Mouse (Mus musculus): ENCODE measurements around the gene Xrcc1. TPM values are rescaled to one million over a fixed set of nuclear protein-coding genes. Genes with fewer than 3 reads are reported as not detected.

The Xrcc1 gene
- 10 to 100 TPM; 27.4 to 33.8 TPM for total RNA-seq (2023)

DNA sequence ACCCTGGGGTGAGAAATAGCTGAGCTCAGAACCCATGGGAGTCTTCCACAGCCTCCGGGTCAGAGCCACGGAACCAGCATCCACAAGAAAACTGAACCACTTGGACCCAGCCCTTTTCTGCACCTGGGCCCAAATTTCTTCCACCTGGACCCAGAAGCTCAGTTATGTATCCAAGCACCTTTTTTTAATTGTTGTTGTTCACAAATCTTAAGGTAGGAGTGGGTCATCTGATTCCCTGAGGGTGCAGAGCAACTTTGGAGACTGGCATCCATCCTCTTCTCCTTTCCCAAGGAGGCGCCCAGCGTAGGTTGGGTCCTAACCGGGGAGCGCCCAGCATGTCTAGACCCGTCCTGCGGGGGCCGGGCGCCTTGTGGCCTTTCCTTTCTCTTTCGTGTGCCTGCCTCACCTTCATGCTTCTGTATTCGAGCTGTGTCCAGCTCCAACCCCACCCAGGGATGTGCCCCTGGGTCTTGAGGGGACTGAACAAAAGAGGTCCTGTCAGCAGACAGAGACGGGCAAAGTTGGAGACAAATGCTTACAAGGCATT is at the start of gene Xrcc1, which contains the start of gene Pinlyp:
Xrcc1 (plus strand) TSS at position 222 of the 547 bp plus-strand sequence.
Pinlyp (minus strand) TSS at position 51 of the 547 bp plus-strand sequence.

DNA sequence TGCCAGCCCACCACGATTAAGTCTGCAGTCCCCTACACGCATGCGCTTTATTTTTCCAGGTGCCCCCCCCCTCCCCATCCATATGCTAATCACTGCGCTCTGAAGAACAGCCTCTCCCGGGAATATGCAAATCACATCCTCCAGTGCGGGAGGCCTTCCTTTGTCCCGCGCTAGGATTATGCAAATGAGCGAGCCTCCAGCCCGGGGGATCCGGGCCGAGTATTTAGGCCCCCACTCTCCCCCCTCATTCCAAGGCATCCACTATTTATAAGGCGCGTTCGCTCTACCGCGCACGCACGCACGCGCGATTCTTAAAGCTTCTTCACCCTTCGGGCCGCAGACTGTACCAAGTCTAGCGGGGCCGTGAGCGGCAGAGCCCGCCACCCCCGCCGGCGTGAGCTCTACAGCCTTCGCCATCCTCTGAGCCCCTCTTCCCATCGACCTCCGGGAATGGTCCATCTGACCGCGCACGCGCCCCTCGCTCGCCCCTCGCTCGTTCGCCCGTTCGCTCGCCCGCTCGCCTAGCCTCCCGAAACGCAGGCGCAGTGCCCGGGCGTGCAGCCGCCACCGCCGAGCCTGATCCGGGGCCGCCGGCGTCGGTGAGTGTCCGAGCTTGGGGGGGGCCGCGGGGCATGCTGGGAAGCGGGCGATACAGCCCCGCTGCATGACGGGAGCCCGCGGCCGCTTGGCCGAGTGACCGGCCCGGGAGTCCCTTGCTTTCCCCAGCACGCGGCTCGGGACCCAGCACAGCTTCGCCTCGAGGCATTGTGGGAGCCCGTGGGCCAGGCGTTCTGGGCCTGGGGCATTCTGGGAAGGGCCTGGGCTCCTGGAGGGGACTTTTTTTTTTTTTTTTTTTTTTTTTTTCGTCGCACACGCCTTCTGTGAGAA is 39.0 kb upstream of the Xrcc1 start, which contains the start of gene Zfp428:
Zfp428 (plus strand) TSS at position 169 of the 888 bp plus-strand sequence.

DNA sequence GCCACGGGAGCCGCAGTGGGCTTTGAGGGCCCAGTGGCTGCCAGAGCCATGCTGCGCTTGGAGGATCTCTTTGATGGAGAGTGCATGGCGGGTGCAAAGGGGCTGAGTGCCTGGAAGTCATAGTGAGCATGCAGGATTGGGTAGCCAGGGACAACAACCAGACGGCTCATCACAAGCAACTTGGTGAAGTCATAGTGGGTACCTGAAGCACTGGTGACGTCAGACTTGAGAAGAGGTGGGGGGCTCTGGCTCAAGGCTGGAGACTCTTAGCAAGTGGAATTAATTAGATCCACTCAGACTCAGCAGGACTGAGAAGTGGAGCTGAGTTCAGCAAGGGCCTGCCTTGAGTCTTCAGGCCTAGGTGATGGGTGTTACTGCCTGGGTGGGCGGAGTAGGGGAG is 33.7 kb upstream of the Xrcc1 start, which contains the start of gene AC161166.1:
AC161166.1 (minus strand) TSS at position 101 of the 400 bp plus-strand sequence.

DNA sequence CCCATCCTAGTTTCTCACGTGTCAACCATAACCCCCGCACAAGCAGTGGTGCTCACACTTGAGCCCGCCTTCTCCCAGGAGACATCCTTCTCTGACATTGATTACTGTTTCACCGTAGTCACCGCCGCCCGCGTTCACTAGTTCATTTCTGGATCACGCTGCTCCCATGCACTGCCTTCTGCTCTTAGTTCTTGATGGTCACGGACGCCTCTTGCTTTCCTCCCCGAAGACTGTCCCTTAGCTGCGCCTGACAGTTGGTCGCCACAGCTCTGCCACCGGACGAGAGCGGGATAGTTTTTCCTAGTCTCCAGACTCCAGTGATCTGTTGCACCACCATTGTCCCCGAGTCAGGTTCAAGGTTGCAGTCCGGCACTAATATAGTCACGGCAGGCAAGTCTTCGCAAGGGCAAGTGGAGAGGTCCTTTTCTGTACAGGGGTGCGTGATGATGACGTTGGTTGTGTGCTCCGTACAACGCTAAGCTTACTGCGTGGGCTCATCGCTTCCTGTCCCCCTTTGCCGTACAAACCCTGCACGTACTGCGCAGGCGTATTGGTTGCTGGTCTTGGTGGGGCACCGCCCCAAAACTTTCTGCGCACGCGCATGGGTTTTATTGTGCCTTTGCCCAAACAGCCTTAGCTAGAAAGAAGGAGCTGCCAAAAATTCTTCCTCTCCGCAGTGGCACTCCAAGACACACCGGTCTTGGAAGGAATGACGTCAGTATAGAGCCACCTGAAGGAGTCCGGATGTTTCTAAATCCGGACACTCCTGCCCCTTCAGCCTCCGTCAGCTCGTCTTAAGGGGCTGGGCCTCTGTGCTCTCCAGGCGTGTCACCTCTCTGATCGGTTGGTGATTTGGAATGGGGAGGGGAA is 15.8 kb upstream of the Xrcc1 start, which contains the start of gene Irgq:
Irgq (plus strand) TSS at position 628 of the 870 bp plus-strand sequence.

DNA sequence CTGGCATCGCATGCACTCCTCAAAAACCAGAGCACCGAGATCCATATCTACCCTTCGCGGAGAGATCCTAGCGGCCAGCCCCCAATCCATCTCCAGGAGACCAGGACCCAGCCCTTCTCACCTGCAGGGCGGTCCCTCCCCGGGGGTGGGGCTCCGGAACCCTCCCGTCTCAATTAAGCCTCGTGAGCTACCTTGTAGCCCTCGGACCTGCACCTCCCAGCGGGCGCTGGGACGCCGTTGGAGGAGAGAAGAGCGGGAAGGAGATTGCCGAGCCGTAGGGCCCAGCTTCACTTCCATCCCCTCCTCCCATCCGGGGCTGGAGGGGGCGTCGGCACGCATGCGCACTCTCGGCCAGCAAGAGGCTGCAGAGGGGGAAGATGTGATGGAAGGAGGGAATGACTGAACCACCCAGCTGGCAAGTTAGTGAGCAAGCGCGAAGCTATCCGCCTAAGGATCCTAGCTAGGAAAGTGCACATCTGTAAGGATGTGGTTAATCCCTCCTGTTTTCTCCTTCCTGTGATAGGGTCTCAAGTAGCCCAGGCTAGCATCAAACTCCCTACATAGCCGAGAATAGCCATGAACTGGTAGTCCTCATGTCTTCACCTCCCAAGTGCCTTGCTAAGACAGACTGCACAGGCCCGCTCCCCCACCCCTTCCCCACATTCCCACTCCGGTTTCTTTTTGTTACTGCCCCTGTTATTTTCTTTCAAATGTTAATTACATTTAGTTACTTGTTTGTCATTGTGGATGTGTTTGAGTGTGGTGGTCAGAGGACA is 41.4 kb downstream of the Xrcc1 start, which contains the start of the genes Ethe1 and Zfp575:
Ethe1 (plus strand) TSS at position 214 of the 776 bp plus-strand sequence.
Zfp575 (minus strand) TSS at position 312 of the 776 bp plus-strand sequence.

DNA sequence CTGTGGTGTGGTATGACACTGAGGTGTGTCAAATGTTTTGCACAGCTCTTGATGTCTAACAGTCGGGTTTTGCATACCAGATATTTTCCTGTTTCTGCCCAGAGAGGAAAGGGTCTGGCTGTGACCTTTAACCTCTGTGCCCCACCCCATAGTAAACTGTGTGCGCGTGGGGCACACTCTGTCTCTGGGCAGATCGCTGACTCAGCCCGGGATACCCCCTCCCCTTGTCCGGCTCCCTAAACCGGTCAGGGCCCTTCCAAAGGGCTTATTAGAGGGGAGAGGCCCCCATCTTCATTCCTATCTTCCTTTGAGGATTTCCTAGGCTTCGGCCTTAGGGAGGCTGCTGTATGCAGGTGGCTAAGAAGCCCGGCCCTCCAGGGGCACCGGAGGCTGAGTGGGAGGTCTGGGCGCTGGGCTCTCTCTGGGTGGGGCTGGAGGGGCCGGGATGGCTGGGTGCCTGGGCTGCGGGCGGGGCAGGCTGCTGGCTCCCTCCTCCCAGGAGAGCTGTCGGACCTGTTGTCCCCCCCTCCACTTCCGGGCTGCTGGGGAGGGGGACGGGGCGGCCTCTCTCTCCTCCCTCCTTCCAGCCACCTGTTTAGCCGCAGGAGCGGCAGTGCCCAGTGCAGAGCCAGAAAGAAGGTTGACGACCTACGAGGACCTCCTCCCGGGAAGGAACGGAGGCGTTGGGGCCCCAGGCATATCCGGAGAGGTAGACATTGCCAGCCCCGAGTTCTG is 64.2 kb downstream of the Xrcc1 start, which contains the start of gene Phldb3:
Phldb3 (plus strand) TSS at position 620 of the 735 bp plus-strand sequence.

Other genes starting within 250 kb of the Xrcc1 start
- gene Zfp61, start 245.1 kb upstream of the Xrcc1 start, total RNA-seq (2023) = 1 to 10 TPM; 3.4 to 6.4 TPM
- gene Zfp94, start 229.6 kb upstream of the Xrcc1 start, total RNA-seq (2023) = 1 to 10 TPM; 1.1 to 1.3 TPM
- under 1 TPM in 1 of 2 experiments, not detected in 1; 0.46 TPM for gene Tescl, start 212.4 kb upstream of the Xrcc1 start, total RNA-seq (2023)
- gene Lypd5, start 197.1 kb upstream of the Xrcc1 start, total RNA-seq (2023) = not detected
- gene Kcnn4, start 176.0 kb upstream of the Xrcc1 start, total RNA-seq (2023) = 10 to 100 TPM; 10.4 to 15.7 TPM
- gene Smg9, start 146.7 kb upstream of the Xrcc1 start, total RNA-seq (2023) = 10 to 100 TPM; 51.5 to 57.8 TPM
- gene Irgc1, start 94.0 kb upstream of the Xrcc1 start, total RNA-seq (2023) = 1 to 10 TPM; 2.1 to 2.6 TPM
- gene Plaur, start 83.8 kb upstream of the Xrcc1 start, total RNA-seq (2023) = 1,000 to 10,000 TPM in 1 of 2 experiments, 100 to 1,000 TPM in 1; 962 to 1,297 TPM
- gene Cadm4, start 64.3 kb upstream of the Xrcc1 start, total RNA-seq (2023) = not detected
- 1 to 10 TPM in 1 of 2 experiments, under 1 TPM in 1; 0.31 to 1.2 TPM for gene Zfp428, start 39.3 kb upstream of the Xrcc1 start, total RNA-seq (2023)
- gene AC161166.1, start 33.8 kb upstream of the Xrcc1 start, total RNA-seq (2023) = not detected
- 1 to 10 TPM; 6.0 to 6.2 TPM for gene Irgq, start 15.6 kb upstream of the Xrcc1 start, total RNA-seq (2023)
- not detected for gene Pinlyp, start 171 bp upstream of the Xrcc1 start, total RNA-seq (2023)
- gene Ethe1, start 41.3 kb downstream of the Xrcc1 start, total RNA-seq (2023) = 10 to 100 TPM; 71.6 to 77.0 TPM
- under 1 TPM in 1 of 2 experiments, not detected in 1; 0.13 TPM for gene Zfp575, start 41.4 kb downstream of the Xrcc1 start, total RNA-seq (2023)
- gene Phldb3, start 64.5 kb downstream of the Xrcc1 start, total RNA-seq (2023) = 1 to 10 TPM; 5.7 to 5.8 TPM
- gene Lypd3, start 90.3 kb downstream of the Xrcc1 start, total RNA-seq (2023) = not detected
- not detected for gene Tex101, start 130.4 kb downstream of the Xrcc1 start, total RNA-seq (2023)
- gene BC049730, start 163.0 kb downstream of the Xrcc1 start, total RNA-seq (2023) = 1 to 10 TPM in 1 of 2 experiments, under 1 TPM in 1; 0.97 to 2.1 TPM
- gene Gm4763, start 180.6 kb downstream of the Xrcc1 start, total RNA-seq (2023) = 1 to 10 TPM; 8.0 to 9.5 TPM
- gene Cd177, start 214.0 kb downstream of the Xrcc1 start, total RNA-seq (2023) = 1,000 to 10,000 TPM; 1,138 to 1,339 TPM
- 10 to 100 TPM; 74.1 to 80.0 TPM for gene Ceacam10, start 230.9 kb downstream of the Xrcc1 start, total RNA-seq (2023)

All from neutrophil, adult 59 days (primary cell).